Mouse (Mus musculus) lung, postnatal 25 days (tissue): Measurements from ENCODE around the gene Kif1b.

ENCODE experiments used
- DNase-seq: peaks from one replicate; pipeline ENCODE4 v3.0.0; 2022; ENCODE audit warnings: low spot score

The Kif1b gene

DNA sequence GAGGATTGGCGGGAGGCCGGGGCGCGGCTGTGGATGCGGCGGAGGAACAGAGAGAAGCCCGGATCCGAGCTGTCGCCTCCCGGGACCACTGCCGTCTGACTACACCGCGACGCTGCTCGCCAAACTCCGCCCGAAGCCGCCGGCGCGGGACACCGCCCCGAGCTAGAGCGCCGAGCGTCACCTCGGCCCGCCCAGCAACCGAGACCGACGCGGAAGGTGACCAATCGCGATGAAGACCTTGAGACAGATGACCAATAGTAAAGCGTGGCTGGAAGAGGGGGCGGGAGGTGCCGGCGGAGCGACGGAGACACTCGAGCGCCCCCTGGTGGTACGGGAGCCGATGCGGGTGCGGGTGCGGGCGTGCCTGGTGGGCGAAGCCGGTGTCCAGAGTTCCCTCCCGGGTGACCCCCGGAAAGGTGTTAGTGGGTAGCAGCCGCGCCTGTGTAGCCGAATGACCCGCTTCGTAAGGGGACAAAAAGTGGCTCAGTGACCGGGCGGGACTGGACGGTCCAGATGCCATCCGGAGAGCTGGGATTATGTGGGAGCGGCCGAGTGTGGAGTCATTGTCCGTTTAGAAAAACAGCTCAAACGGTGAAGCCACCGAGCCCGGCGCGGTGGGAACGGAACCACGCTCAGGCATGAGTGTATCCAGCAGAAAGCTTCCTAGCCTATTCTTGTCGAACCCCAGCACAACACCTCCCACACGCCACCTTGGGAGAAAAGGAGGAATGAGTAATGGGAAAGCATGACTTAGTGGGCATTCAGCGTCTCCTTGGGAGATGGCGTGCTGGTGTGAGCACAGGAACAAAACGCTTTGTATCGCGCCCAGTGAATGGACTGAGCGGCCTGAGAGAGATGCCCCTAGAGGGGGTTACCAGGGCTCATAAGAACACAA lies at the start of gene Kif1b:
Gene Kif1b, minus strand, starts transcription at position 98 of the 895 bp plus-strand sequence.
- peak; percentile 96 for DNase-seq

DNA sequence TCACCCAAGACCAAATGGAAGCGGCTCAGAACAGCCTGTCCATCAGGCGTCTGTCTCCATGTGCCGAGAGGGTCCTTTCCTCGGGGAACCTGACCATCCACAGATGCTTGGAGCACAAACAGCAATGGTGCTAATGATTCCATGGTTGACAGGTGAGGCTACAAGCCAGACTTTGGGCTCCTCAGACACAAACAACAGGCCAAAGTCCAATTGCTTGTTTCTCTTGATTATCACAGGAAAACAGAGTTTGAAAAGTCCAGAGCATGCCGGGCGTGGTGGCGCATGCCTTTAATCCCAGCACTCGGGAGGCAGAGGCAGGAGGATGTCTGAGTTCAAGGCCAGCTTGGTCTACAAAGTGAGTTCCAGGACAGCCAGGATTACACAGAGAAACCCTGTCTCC lies 47.2 kb upstream of the Kif1b start:
- DNase-seq, result no peak

DNA sequence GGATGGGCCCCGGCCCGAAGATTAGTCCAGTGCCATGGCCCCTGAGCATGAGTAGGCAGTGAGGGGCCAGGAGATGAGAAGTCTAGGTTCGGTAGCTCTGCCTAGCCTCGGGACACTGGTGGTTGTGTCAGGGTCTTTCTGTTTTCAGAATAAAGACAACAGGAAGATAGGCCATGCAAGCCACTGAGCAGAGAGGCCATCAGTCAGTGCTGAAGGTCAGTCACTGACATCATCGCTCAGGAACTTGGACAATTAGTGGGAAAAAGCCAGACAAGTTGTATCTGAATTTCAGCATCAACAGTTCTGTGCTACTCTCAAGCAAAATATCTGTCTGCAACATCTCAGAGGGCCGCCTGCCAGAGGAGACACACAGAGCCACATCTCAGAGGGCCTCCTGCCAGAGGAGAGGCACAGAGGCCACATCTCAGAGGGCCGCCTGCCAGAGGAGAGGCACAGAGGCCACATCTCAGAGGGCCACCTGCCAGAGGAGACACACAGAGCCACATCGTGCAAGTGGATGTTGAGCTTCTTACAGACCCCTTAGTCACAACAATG lies 44.2 kb upstream of the Kif1b start:
- DNase-seq, result no peak

GRCm38 (mm10) chr4:149348963-149349362 lies 41.5 kb upstream of the Kif1b start:
- no peak for DNase-seq

GRCm38 (mm10) chr4:149345873-149346272 lies 38.4 kb upstream of the Kif1b start:
- no peak for DNase-seq

GRCm38 (mm10) chr4:149344311-149344710 lies 36.8 kb upstream of the Kif1b start:
- DNase-seq, result no peak

DNA sequence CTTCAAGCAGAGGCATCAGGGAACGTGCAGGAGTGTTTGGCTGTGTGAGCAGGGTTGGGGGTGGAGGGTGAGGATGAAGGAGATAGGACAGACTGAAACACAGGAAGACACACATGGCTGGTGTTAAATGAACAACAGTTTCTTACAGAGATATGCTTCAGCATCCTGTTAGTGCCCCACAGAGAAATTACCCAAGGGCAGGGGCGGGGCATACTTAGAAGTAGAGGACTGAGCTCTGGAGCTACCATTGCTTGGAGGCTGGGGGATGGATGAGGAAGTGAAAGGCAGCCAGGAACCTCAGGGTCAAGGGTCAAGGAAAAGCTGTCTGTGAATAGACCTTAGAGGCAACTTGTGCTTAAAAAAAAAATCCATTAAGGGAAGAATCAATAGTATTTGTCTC lies 33.2 kb upstream of the Kif1b start:
- peak; percentile 14 for DNase-seq

DNA sequence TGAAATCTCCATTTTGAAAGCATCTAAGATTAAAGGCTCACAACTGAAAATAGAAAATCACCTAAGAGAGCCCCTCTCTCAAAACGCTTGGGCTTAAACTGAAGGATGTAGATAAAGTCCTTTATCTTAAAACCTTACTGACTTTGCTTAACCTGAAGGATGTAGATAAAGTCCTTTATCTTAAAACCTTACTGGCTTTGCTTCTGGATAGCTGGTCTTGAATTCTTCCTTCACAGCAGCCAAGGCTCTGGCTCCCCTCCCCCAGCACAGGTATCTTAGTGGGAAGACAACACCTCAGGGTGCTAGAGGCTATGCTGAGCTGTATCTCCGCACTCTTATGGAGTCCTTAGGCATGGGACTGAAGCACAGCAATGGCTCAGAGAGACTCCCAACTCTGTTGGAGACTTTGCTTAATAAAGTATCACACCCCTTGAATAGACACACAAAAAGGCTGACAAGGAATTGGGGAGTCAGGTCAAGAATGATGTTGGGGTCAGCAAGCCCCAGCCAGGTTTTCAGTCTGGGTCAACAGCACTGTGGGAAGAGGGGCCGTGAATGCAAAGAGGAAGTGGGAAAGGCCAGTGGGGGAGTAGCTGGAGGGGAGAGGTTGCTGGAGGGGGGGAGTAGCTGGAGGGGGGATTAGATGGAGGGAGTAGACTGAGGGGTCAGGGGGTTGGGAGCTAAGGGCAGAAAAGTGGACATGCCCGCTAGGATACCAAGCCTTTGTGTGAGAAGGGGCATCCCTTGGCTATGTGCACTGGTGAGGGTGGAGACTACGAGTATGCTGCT lies 32.1 kb upstream of the Kif1b start:
- DNase-seq, result no peak

- no peak for DNase-seq
Observed at GRCm38 (mm10) chr4:149338137-149338536, 30.6 kb upstream of the Kif1b start.

DNA sequence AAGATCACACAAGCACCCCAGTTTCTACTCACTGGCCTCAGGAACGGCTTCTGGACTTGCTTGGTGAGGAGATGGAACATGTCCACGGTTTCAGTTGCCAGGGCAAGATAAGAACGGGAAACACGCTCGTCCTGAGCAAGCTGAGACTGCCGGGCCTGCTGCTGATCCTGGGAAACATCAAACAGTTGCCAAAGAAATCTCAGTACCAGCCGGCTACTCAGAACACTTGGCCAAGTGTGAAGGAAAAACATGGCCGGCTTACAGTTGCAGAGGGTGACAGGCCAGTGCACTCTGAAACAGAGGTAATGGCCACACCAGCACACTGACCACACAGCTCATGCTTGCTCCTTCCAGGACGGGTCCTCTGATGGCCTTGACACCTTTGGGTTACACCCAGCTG lies 29.9 kb upstream of the Kif1b start:
- DNase-seq, result no peak

DNA sequence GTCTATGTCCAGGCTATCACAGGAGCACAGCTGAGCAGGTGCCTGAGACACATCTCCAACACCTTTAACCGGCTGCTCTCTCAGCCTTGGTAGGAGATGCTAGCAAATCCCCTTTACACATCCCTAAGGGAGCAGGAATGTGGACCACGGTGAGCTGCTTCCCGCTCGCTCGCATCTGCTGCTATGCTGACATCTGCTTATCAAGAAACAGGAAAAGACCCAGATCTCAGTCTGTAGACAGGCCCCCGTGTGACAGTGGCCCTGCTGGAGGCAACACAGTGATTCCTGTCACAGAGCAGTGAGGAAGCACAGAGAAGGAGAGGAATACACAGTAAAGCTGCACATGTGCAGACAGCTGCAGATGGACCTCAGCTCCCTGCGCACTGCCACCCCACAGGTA lies 28.8 kb upstream of the Kif1b start:
- DNase-seq, result no peak

DNA sequence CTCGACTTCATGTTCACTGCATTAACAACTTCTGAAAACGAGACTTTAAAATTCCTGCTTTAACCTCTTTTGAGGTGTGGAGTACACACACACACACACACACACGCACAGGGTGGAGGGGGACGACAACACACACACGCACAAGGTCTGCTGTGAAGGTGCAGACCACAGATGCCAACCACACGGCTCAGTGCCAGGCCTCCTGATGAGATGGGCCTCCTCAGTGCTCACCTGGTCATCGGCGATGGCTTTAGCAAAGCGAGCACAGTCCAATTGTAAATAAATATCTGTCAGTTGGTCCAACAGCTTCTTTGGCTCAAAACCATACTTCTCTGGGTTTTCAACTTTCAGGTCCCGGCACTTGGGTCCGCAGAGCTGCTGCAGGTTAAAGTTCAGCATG lies 27.4 kb upstream of the Kif1b start:
- no peak for DNase-seq

DNA sequence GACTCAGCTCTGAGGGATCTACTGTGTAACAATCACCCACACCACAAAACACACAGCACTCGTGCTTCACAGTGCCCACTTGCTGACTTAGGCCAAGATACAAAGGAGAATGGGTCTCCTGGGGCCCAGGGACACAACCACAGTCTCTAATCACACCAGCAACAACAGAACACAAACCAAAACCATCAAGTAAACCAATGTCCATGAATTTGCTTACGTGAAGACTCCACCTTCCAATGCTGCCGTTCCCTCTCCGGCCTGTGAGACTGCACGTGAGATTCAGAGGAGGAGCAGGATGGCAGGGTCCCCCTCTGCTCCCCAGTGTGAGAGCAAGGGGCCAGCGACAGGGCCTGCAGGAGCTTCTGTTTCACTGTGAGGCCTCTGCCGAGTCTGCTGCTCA lies 25.2 kb upstream of the Kif1b start:
- DNase-seq, result no peak

DNA sequence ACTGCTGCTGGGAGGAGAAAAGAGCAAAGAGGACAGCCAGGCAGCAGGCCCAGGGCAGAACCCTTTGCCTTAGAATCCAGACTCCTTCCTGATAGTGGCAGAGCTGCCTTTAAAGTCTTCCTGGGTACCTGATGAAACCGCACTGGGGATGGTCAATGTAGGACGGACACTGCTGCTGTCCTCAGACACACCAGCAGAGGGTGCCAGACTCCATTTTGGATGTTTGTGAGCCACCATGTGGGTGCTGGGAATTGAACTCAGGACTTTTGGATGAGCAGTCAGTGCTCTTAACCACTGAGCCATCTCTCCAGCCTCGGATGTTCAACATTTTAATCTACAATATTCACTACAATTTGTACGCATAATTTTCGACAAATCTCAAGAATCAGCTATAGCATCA lies 23.0 kb upstream of the Kif1b start:
- DNase-seq, result no peak

DNA sequence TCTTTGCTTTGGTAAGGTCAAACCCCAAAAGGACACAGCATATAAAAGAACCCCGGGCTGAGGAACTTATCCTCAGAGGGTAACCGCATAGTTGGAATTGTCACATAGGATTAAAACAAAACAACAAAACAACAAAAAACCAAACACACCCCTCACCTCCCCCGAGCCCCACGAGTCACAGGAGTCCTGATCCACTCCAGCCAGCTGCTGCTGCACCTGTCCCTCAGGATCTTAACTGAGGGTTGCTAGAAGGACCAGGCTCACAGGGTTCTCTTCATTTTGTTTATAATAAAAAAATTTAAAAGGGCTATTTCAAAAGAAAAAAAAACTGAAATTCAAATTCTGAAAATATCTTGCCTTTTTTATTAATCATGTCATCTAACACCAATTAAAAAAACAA lies 21.2 kb upstream of the Kif1b start:
- no peak for DNase-seq

DNA sequence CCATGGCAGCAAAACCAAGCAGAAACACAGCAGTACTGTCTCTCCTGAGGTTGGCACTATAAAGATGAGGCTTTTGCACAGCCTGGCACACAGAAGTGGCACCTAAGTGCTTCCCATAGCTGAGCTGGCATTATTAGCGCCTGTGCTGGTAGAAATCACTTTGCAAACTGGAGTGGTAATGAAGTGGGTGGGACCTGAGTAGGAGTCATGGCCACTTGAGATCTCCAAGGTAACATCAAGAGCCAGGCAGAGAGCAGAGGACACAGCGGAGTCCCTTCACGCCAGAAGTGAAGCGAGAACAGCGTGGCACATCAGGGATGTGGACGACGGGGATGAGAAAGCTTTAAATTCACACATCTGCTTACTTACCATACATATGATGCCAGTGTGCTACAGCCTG lies 19.8 kb upstream of the Kif1b start:
- peak; percentile 58 for DNase-seq

GRCm38 (mm10) chr4:149325411-149326162 lies 18.1 kb upstream of the Kif1b start:
- DNase-seq, result no peak

DNA sequence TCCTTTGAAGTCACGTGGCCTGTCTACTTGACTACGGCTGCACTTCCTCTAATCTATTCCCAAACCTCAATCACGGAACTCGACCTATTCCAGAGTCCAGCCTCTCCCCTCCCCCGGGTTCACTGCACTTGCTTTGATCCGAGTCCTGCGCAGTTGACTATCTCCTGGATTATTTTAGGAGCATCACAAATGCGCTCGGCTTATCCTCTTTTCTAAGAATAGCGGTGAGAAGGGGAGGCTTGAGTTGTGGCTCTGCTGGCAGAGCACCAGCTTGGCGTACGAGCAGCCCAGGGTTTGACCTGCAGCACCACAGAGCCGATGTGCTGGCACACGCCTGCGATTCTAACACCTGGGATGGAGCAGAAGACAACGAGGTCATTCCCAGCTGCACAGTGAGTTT lies 16.2 kb upstream of the Kif1b start:
- no peak for DNase-seq

GRCm38 (mm10) chr4:149322718-149323117 lies 15.2 kb upstream of the Kif1b start:
- DNase-seq, result no peak

GRCm38 (mm10) chr4:149322286-149322685 lies 14.8 kb upstream of the Kif1b start:
- DNase-seq, result no peak

- no peak for DNase-seq
Observed at GRCm38 (mm10) chr4:149319088-149319487, 11.6 kb upstream of the Kif1b start.

- DNase-seq, result no peak
Observed at GRCm38 (mm10) chr4:149317387-149317786, 9.9 kb upstream of the Kif1b start.
